Mouse (Mus musculus): ENCODE measurements at regions not wholly inside any gene's neighbourhood (a gene's known extent, or its start where the extent isn't known, plus 50 kb on each side); places are given as distances from the start of the nearest gene placed in this dataset. TPM values are rescaled to one million over a fixed set of nuclear protein-coding genes. Genes with fewer than 3 reads are reported as not detected.

DNA sequence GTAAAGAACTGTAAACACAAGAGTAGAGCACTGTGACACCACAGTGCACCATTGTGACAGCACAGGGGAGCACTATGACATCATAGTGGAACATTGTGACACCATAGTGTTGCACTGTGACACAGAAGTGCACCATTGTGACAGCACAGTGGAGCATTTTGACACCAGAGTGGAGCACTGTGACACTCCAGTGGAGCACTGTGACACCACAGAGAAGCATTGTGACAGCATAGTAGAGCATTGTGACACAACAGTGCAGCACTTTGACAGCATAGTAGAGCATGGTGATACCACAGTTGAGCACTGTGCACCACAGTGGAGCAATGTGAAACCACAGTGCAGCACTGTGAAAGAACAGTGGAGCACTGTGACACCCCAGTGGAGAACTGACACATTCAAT lies 2750.4 kb upstream of the Gm8797 start:
- no peak for ATAC-seq (ENCODE audit: low FRiP score, low read depth)
- Histone ChIP-seq H3K4me2 (replicated peaks) (no peak overlapping the region), H3K9me3 (peaks cover 47% of the 10 kb centered on the region), H3K27me3 (replicated peaks) (no peaks in the 10 kb centered on the region), H3K4me3 (no peak overlapping the region), H3K36me3 (no peaks in the 10 kb centered on the region), H3K9ac (no peak overlapping the region), H3K4me1 (no peaks in the 10 kb centered on the region), H3K27ac (no peak overlapping the region)

DNA sequence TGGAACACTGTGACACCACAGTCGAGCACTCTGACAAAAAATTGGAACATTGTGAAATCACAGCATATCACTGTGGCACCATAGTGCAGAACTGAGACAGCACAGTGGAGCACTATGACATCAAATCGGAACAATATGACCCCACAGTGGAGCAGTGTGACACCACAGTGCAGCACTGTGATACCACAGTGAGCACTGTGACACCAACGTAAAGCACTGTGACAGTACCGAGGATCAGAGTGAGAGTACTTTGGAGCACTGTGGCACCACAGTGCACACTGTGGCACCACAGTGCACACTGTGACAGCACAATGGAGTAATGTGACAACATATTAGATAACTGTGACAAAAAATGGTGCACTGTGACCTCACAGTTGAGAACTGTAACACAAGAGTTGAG lies 2749.4 kb upstream of the Gm8797 start:
- H3K4me1 ChIP-seq = no peaks in the 10 kb centered on the region
- no peak overlapping the region for H3K27ac ChIP-seq
- H3K36me3 ChIP-seq = no peaks in the 10 kb centered on the region
- WGBS = 75% methylated on average over 4 of the region's 4 CpGs
- H3K27me3 ChIP-seq (replicated peaks) = no peaks in the 10 kb centered on the region
- peaks cover 57% of the 10 kb centered on the region for H3K9me3 ChIP-seq
- ATAC-seq (ENCODE audit: low FRiP score, low read depth) = no peak
- H3K4me2 ChIP-seq (replicated peaks) = no peak overlapping the region
- H3K4me3 ChIP-seq = no peak overlapping the region
- H3K9ac ChIP-seq = no peak overlapping the region

DNA sequence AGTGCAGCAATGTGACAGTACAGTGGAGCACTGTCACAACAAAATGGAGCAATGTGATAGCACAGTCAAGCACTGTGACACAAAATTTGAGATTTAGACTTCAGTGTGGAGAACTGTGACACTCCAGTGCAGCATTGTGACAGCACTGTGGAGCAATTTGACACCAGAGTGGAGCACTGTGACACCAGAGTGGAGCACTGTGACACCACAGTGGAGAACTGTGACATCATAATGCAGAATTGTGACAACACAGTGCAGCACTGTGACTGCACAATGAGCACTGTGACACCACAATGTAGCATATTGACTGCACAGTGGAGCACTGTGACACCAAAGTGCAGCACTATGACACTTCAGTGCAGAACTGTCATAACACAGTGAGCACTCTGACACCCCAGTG lies 2749.0 kb upstream of the Gm8797 start:
- no peak for ATAC-seq (ENCODE audit: low FRiP score, low read depth)
- no peak overlapping the region for H3K27ac ChIP-seq
- no peaks in the 10 kb centered on the region for H3K4me1 ChIP-seq
- H3K36me3 ChIP-seq = no peaks in the 10 kb centered on the region
- H3K4me2 ChIP-seq (replicated peaks) = no peak overlapping the region
- no peak overlapping the region for H3K4me3 ChIP-seq
- no peaks in the 10 kb centered on the region for H3K27me3 ChIP-seq (replicated peaks)
- H3K9me3 ChIP-seq = peaks cover 61% of the 10 kb centered on the region
- H3K9ac ChIP-seq = no peak overlapping the region

- WGBS = 85% methylated on average over 1 of the region's 1 CpGs
- Histone ChIP-seq H3K4me2 (replicated peaks) (no peak overlapping the region), H3K27me3 (replicated peaks) (no peaks in the 10 kb centered on the region), H3K27ac (no peak overlapping the region), H3K4me3 (no peak overlapping the region), H3K9ac (no peak overlapping the region), H3K9me3 (peaks cover 79% of the 10 kb centered on the region), H3K4me1 (no peaks in the 10 kb centered on the region), H3K36me3 (no peaks in the 10 kb centered on the region)
- no peak for ATAC-seq (ENCODE audit: low FRiP score, low read depth)
Observed at GRCm38 (mm10) chr3:3003425-3003824, 2747.2 kb upstream of the Gm8797 start.

- no peak overlapping the region for H3K4me3 ChIP-seq
- peaks cover 92% of the 10 kb centered on the region for H3K9me3 ChIP-seq
- WGBS = 59% methylated on average over 1 of the region's 1 CpGs
- no peaks in the 10 kb centered on the region for H3K4me1 ChIP-seq
- no peak overlapping the region for H3K4me2 ChIP-seq (replicated peaks)
- no peaks in the 10 kb centered on the region for H3K36me3 ChIP-seq
- no peaks in the 10 kb centered on the region for H3K27me3 ChIP-seq (replicated peaks)
- no peak overlapping the region for H3K27ac ChIP-seq
- ATAC-seq (ENCODE audit: low FRiP score, low read depth) = no peak
- no peak overlapping the region for H3K9ac ChIP-seq
Observed at GRCm38 (mm10) chr3:3011111-3011510, 2739.5 kb upstream of the Gm8797 start.

DNA sequence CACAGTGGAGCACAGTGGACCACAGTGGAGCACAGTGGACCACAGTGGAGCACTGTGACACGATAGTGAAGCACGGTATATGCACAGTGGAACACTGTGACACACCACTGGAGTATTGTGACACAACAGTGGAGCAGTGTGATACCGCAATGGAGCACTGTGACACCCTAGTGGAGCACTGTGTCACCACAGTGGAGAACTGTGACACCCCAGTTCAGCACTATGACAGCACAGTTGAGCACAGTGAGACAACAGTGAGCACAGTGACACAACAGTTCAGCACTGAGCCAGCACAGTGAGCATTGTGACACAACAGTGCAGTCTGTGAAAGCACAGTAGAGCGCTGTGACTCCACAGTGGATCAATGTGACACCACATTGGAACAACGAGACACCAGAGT lies 2737.7 kb upstream of the Gm8797 start:
- ATAC-seq (ENCODE audit: low FRiP score, low read depth) = no peak
- H3K4me2 ChIP-seq (replicated peaks) = no peak overlapping the region
- no peak overlapping the region for H3K4me3 ChIP-seq
- H3K9me3 ChIP-seq = peaks cover 84% of the 10 kb centered on the region
- H3K27me3 ChIP-seq (replicated peaks) = no peaks in the 10 kb centered on the region
- H3K4me1 ChIP-seq = no peaks in the 10 kb centered on the region
- no peak overlapping the region for H3K27ac ChIP-seq
- H3K9ac ChIP-seq = no peak overlapping the region
- H3K36me3 ChIP-seq = no peaks in the 10 kb centered on the region
- WGBS = 82% methylated on average over 5 of the region's 5 CpGs

- H3K9ac ChIP-seq = no peak overlapping the region
- no peak for ATAC-seq (ENCODE audit: low FRiP score, low read depth)
- H3K9me3 ChIP-seq = peaks cover 73% of the 10 kb centered on the region
- H3K27me3 ChIP-seq (replicated peaks) = no peaks in the 10 kb centered on the region
- H3K4me3 ChIP-seq = no peak overlapping the region
- no peaks in the 10 kb centered on the region for H3K4me1 ChIP-seq
- H3K4me2 ChIP-seq (replicated peaks) = no peak overlapping the region
- H3K27ac ChIP-seq = no peak overlapping the region
- H3K36me3 ChIP-seq = no peaks in the 10 kb centered on the region
Observed at GRCm38 (mm10) chr3:3014978-3015377, 2735.6 kb upstream of the Gm8797 start.

DNA sequence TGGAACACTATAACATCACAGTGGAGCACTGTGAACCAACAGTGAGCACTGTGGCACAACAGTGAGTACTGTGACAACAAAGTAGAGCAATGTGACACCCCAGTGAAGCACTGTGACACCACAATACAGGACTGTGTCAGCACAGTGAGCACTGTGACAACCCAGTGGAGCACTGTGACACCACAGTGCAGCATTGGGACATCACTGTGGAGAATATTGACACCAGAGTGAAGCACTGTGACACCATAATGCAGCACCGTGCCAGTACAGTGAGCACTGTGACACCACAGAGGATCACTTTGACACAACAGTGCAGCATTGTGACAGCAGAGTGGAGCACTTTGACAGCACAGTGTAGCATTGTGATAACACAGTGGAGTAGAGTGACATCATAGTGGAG lies 2734.0 kb upstream of the Gm8797 start:
- no peaks in the 10 kb centered on the region for H3K36me3 ChIP-seq
- no peaks in the 10 kb centered on the region for H3K27me3 ChIP-seq (replicated peaks)
- peaks cover 63% of the 10 kb centered on the region for H3K9me3 ChIP-seq
- no peak overlapping the region for H3K9ac ChIP-seq
- no peak overlapping the region for H3K27ac ChIP-seq
- no peak for ATAC-seq (ENCODE audit: low FRiP score, low read depth)
- WGBS = 88% methylated on average over 1 of the region's 1 CpGs
- no peak overlapping the region for H3K4me2 ChIP-seq (replicated peaks)
- no peak overlapping the region for H3K4me3 ChIP-seq
- H3K4me1 ChIP-seq = no peaks in the 10 kb centered on the region

GRCm38 (mm10) chr3:3032793-3033192 lies 2717.8 kb upstream of the Gm8797 start:
- H3K27me3 ChIP-seq (replicated peaks) = no peaks in the 10 kb centered on the region
- H3K4me1 ChIP-seq = no peaks in the 10 kb centered on the region
- no peak overlapping the region for H3K27ac ChIP-seq
- peaks cover 60% of the 10 kb centered on the region for H3K9me3 ChIP-seq
- no peak overlapping the region for H3K9ac ChIP-seq
- H3K4me2 ChIP-seq (replicated peaks) = no peak overlapping the region
- 90% methylated on average over 2 of the region's 2 CpGs for WGBS
- H3K4me3 ChIP-seq = no peak overlapping the region
- H3K36me3 ChIP-seq = no peaks in the 10 kb centered on the region
- no peak for ATAC-seq (ENCODE audit: low FRiP score, low read depth)

Small RNAs in the stretch of these regions (microRNA-seq; reads per million reads assigned to microRNA genes)
- not detected for gene Gm27460
- gene Gm28002 = not detected

Measured in neural tube, embryonic 12.5 days (tissue).